Mouse (Mus musculus) adrenal gland, adult 8-10 months (tissue): ENCODE results near the gene Rps16. TPM values are rescaled to one million over a fixed set of nuclear protein-coding genes. Genes with fewer than 3 reads are reported as not detected.
"Not testable (repeated sequence)": the region's sequence is repeated elsewhere in the genome, so short reads cannot be mapped to it uniquely, and the experiment has no call there.

Experiments
- DNase-seq: peaks from one replicate; pipeline ENCODE4 v3.0.0; 2022
- total RNA-seq, 4 experiments: library from RNA; stranded (reverse); gene quantifications; 2 replicates each; pipeline ENCODE4 v1.2.4; 2022

Gene Rps16
- total RNA-seq, 4 experiments from 2014 or later: 948 to 1,196 (median 1,106) TPM

GRCm38 (mm10) chr7:28374647-28375046 is 24.2 kb downstream of the Rps16 start:
- DNase-seq: no peak

GRCm38 (mm10) chr7:28375176-28375921 is 24.9 kb downstream of the Rps16 start:
- peak; percentile 85 for DNase-seq

- peak; percentile 81 for DNase-seq
These were observed 25.7 kb downstream of the Rps16 start for GRCm38 (mm10) chr7:28376011-28376771.

- DNase-seq: no peak
These were observed 27.0 kb downstream of the Rps16 start for GRCm38 (mm10) chr7:28377190-28378065.

- peak; percentile 51 for DNase-seq
These were observed 27.7 kb downstream of the Rps16 start for GRCm38 (mm10) chr7:28378066-28378690.

GRCm38 (mm10) chr7:28378769-28379651 is 28.6 kb downstream of the Rps16 start:
- peak; percentile 89 for DNase-seq

GRCm38 (mm10) chr7:28380237-28381016 is 30.0 kb downstream of the Rps16 start, which contains the start of gene Zfp36:
TSS of gene Zfp36 (minus strand) at chr7:28380253.
- DNase-seq: no peak

- peak; percentile 86 for DNase-seq
These were observed 30.8 kb downstream of the Rps16 start for GRCm38 (mm10) chr7:28381017-28381790.

- DNase-seq: peak; percentile 82
These were observed 31.5 kb downstream of the Rps16 start for GRCm38 (mm10) chr7:28381938-28382337.

- no peak for DNase-seq
These were observed 32.0 kb downstream of the Rps16 start for GRCm38 (mm10) chr7:28382347-28382951.

- DNase-seq: peak; percentile 69
These were observed 32.5 kb downstream of the Rps16 start for GRCm38 (mm10) chr7:28382981-28383396.

- DNase-seq: no peak
These were observed 33.2 kb downstream of the Rps16 start for GRCm38 (mm10) chr7:28383606-28384005.

- DNase-seq: no peak
These were observed 33.7 kb downstream of the Rps16 start for GRCm38 (mm10) chr7:28384162-28384561.

- DNase-seq: no peak
These were observed 34.7 kb downstream of the Rps16 start for GRCm38 (mm10) chr7:28385196-28385595.

- DNase-seq: no peak
These were observed 35.6 kb downstream of the Rps16 start for GRCm38 (mm10) chr7:28386007-28386406.

GRCm38 (mm10) chr7:28386462-28386861 is 36.0 kb downstream of the Rps16 start:
- DNase-seq: peak; percentile 72

- not testable (repeated sequence) for DNase-seq
These were observed 36.4 kb downstream of the Rps16 start for GRCm38 (mm10) chr7:28386877-28387276.

GRCm38 (mm10) chr7:28387384-28387783 is 36.9 kb downstream of the Rps16 start:
- DNase-seq: not testable (repeated sequence)

GRCm38 (mm10) chr7:28390331-28390730 is 39.9 kb downstream of the Rps16 start:
- DNase-seq: no peak
